Mouse (Mus musculus): ENCODE data around the gene Fam81a. TPM values are rescaled to one million over a fixed set of nuclear protein-coding genes. Genes with fewer than 3 reads are reported as not detected.

Gene Fam81a
- total RNA-seq, 1 experiment from 2014 or later = not detected

- ATAC-seq (ENCODE audit: extremely low read depth, insufficient number of reproducible peaks, low FRiP score, poor library complexity, severe bottlenecking) = no peak
These were observed 65.2 kb downstream of the Fam81a start for GRCm38 (mm10) chr9:70077170-70077569.

- no peak for ATAC-seq (ENCODE audit: extremely low read depth, insufficient number of reproducible peaks, low FRiP score, poor library complexity, severe bottlenecking)
These were observed 70.0 kb downstream of the Fam81a start for GRCm38 (mm10) chr9:70072387-70072786.

- no peak for ATAC-seq (ENCODE audit: extremely low read depth, insufficient number of reproducible peaks, low FRiP score, poor library complexity, severe bottlenecking)
These were observed 72.4 kb downstream of the Fam81a start for GRCm38 (mm10) chr9:70069961-70070435.

GRCm38 (mm10) chr9:70067497-70067896 is 74.9 kb downstream of the Fam81a start:
- ATAC-seq (ENCODE audit: extremely low read depth, insufficient number of reproducible peaks, low FRiP score, poor library complexity, severe bottlenecking) = no peak

- no peak for ATAC-seq (ENCODE audit: extremely low read depth, insufficient number of reproducible peaks, low FRiP score, poor library complexity, severe bottlenecking)
These were observed 80.3 kb downstream of the Fam81a start for GRCm38 (mm10) chr9:70062012-70062411.

GRCm38 (mm10) chr9:70053411-70053810 is 88.9 kb downstream of the Fam81a start:
- ATAC-seq (ENCODE audit: extremely low read depth, insufficient number of reproducible peaks, low FRiP score, poor library complexity, severe bottlenecking) = no peak

- ATAC-seq (ENCODE audit: extremely low read depth, insufficient number of reproducible peaks, low FRiP score, poor library complexity, severe bottlenecking) = no peak
These were observed 89.6 kb downstream of the Fam81a start for GRCm38 (mm10) chr9:70052730-70053129.

GRCm38 (mm10) chr9:70049839-70050238 is 92.5 kb downstream of the Fam81a start:
- no peak for ATAC-seq (ENCODE audit: extremely low read depth, insufficient number of reproducible peaks, low FRiP score, poor library complexity, severe bottlenecking)

GRCm38 (mm10) chr9:70049416-70049783 is 93.0 kb downstream of the Fam81a start:
- no peak for ATAC-seq (ENCODE audit: extremely low read depth, insufficient number of reproducible peaks, low FRiP score, poor library complexity, severe bottlenecking)

- no peak for ATAC-seq (ENCODE audit: extremely low read depth, insufficient number of reproducible peaks, low FRiP score, poor library complexity, severe bottlenecking)
These were observed 93.5 kb downstream of the Fam81a start for GRCm38 (mm10) chr9:70048751-70049415.

- no peak for ATAC-seq (ENCODE audit: extremely low read depth, insufficient number of reproducible peaks, low FRiP score, poor library complexity, severe bottlenecking)
These were observed 94.1 kb downstream of the Fam81a start for GRCm38 (mm10) chr9:70048280-70048679.

GRCm38 (mm10) chr9:70047839-70048238 is 94.5 kb downstream of the Fam81a start:
- no peak for ATAC-seq (ENCODE audit: extremely low read depth, insufficient number of reproducible peaks, low FRiP score, poor library complexity, severe bottlenecking)

GRCm38 (mm10) chr9:70046255-70046654 is 96.1 kb downstream of the Fam81a start:
- ATAC-seq (ENCODE audit: extremely low read depth, insufficient number of reproducible peaks, low FRiP score, poor library complexity, severe bottlenecking) = no peak

- ATAC-seq (ENCODE audit: extremely low read depth, insufficient number of reproducible peaks, low FRiP score, poor library complexity, severe bottlenecking) = no peak
These were observed 97.5 kb downstream of the Fam81a start for GRCm38 (mm10) chr9:70044865-70045264.

GRCm38 (mm10) chr9:70042935-70043334 is 99.4 kb downstream of the Fam81a start:
- no peak for ATAC-seq (ENCODE audit: extremely low read depth, insufficient number of reproducible peaks, low FRiP score, poor library complexity, severe bottlenecking)

GRCm38 (mm10) chr9:70042137-70042536 is 100.2 kb downstream of the Fam81a start:
- ATAC-seq (ENCODE audit: extremely low read depth, insufficient number of reproducible peaks, low FRiP score, poor library complexity, severe bottlenecking) = no peak

GRCm38 (mm10) chr9:70040570-70040969 is 101.8 kb downstream of the Fam81a start:
- no peak for ATAC-seq (ENCODE audit: extremely low read depth, insufficient number of reproducible peaks, low FRiP score, poor library complexity, severe bottlenecking)

GRCm38 (mm10) chr9:70039597-70040385 is 102.6 kb downstream of the Fam81a start:
- ATAC-seq (ENCODE audit: extremely low read depth, insufficient number of reproducible peaks, low FRiP score, poor library complexity, severe bottlenecking) = no peak

Data from neutrophil, adult 5-6 weeks (primary cell).